Mouse (Mus musculus) midbrain, embryonic 16.5 days (tissue): Measurements from ENCODE around the gene Ric1. TPM values are rescaled to one million over a fixed set of nuclear protein-coding genes. Genes with fewer than 3 reads are reported as not detected.
"Not testable (repeated sequence)": the region's sequence is repeated elsewhere in the genome, so short reads cannot be mapped to it uniquely, and the experiment has no call there.

Experiments
- ATAC-seq: fragments of 200-750 bp; cut with Nextera tagmentation; 2 replicates; pipeline ENCODE4 v1.8.0; 2017; ENCODE audit warnings: moderate TSS enrichment
- H3K27ac ChIP-seq: fragments of 300-500 bp; sonication (generic); 2 replicates; pipeline ENCODE4 v1.5.1; 2014; ENCODE audit warnings: mild to moderate bottlenecking, low read length, mixed read lengths
- H3K27me3 ChIP-seq: fragments of 300-500 bp; sonication (generic); 2 replicates; pipeline ENCODE4 v1.6.1; 2014; ENCODE audit warnings: low read depth, low read length, mixed read lengths; ENCODE audit not compliant: control insufficient read depth, insufficient read depth
- H3K36me3 ChIP-seq: fragments of 300-500 bp; sonication (generic); 2 replicates; pipeline ENCODE4 v1.6.1; 2014; ENCODE audit warnings: mild to moderate bottlenecking, low read length, moderate library complexity, mixed read lengths; ENCODE audit not compliant: control insufficient read depth, insufficient read depth
- H3K4me1 ChIP-seq: fragments of 300-500 bp; sonication (generic); 2 replicates; pipeline ENCODE4 v1.6.1; 2014; ENCODE audit warnings: mild to moderate bottlenecking, low read length, mixed read lengths; ENCODE audit not compliant: control insufficient read depth, insufficient read depth
- H3K4me2 ChIP-seq: fragments of 300-500 bp; sonication (generic); 2 replicates; pipeline ENCODE4 v1.6.1; 2014; ENCODE audit warnings: mild to moderate bottlenecking, low read length, mixed read lengths
- H3K4me3 ChIP-seq: fragments of 300-500 bp; sonication (generic); 2 replicates; pipeline ENCODE4 v1.5.1; 2014; ENCODE audit warnings: low read depth, mild to moderate bottlenecking, low read length, moderate library complexity, mixed read lengths
- H3K9ac ChIP-seq: fragments of 300-500 bp; sonication (generic); 2 replicates; pipeline ENCODE4 v1.6.1; 2014; ENCODE audit warnings: low read depth, low read length, mixed read lengths
- H3K9me3 ChIP-seq: fragments of 300-500 bp; sonication (generic); replicated peaks from 2 replicates; pipeline ENCODE4 v1.6.1; 2014; ENCODE audit warnings: mild to moderate bottlenecking, low read length, mixed read lengths; ENCODE audit not compliant: control insufficient read depth, poor library complexity, severe bottlenecking
- WGBS: fragments of 180-500 bp; shearing (Covaris S2); extraction: QIAGEN DNeasy Blood & Tissue Kit; methylation state at CpG from one replicate; pipeline ENCODE4 v1.1.7; 2014; 5-methylcytosine and 5-hydroxymethylcytosine counted together
- polyA plus RNA-seq: library from polyadenylated mRNA; unstranded; fragments of >200 nt; fragmentation: Nextera tagmentation; extraction: Ambion mirVana; gene quantifications from 2 replicates; pipeline ENCODE4 v1.2.1, GENCODE M21; 2015

Gene Ric1
- polyA plus RNA-seq, 1 experiment from 2014 or later: 12.6 TPM

DNA sequence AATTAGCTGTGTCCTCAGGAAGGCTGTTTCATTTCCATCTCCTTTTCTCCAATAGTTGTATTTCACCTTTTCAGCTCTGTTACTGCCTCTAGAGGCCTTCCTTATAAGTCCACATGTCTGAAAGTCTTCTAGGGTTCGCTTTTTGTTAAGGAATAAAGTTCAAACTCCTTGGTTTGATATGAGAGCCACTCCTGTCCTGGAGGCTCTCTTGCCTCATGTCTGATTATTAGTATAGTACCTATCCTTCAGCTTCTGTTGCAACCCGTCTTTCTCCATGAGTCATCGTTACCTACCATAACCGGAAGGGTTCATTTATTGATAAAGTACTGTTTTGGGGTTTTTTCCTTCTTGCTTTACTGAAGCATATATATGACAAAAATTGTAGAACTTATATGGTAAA lies 5.2 kb downstream of the Ric1 start:
- H3K27me3 ChIP-seq: no peaks in the 10 kb centered on the region
- H3K4me1 ChIP-seq: peaks cover 11% of the 10 kb centered on the region
- H3K27ac ChIP-seq: no peak overlapping the region
- H3K4me2 ChIP-seq: no peak overlapping the region
- ATAC-seq: no peak
- no peaks in the 10 kb centered on the region for H3K36me3 ChIP-seq
- WGBS: 92% methylated on average over 4 of the region's 4 CpGs
- no peak overlapping the region for H3K4me3 ChIP-seq
- H3K9ac ChIP-seq: no peak overlapping the region
- 0 out of 2 replicates have a peak, but pooled peaks cover 3% of the 10 kb centered on the region for H3K9me3 ChIP-seq

DNA sequence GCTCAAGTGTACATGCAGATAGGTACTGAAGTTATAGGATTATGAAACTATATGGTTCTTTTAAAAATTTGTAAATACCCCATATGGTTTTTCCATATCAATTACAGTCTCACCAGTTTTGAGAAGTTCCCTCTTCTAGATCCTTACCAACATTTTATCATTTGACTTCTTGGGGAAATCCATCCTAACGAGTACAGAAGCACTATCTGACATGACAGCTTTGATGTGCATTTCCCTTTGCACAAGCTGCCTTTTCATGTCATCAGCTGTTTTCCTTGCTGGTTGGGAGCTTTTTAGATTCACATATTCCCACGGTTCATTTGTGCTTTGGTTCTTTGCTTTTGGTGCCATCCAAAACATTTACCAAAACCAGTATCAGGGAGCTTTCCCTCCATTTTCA lies 6.5 kb downstream of the Ric1 start:
- ATAC-seq: no peak
- Histone ChIP-seq H3K9me3 (0 out of 2 replicates have a peak, but pooled peaks cover 3% of the 10 kb centered on the region), H3K9ac (no peak overlapping the region), H3K27ac (no peak overlapping the region), H3K36me3 (no peaks in the 10 kb centered on the region), H3K4me3 (no peak overlapping the region), H3K27me3 (no peaks in the 10 kb centered on the region), H3K4me2 (no peak overlapping the region), H3K4me1 (peaks cover 7% of the 10 kb centered on the region)
- WGBS: 90% methylated on average over 2 of the region's 2 CpGs

DNA sequence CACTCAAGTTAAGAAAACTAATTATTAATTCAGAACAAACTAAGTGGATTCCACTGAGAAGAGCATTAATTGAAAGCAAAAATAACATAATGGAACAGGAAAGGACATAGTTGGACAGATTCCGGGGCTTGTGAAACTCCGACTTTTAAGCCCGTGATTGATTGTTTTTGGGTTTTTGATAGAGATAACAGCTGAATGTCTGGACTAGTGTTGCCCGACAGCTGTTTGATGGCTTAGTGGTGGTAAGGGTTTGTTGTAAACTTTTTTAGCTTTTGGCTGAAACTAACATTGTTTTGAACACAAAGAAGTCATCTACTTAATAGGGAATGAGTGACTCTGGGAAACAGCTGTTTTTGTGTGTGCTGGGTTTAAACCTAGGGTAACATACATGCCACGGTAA lies 11.9 kb downstream of the Ric1 start:
- Histone ChIP-seq H3K27me3 (no peaks in the 10 kb centered on the region), H3K9me3 (0 out of 2 replicates have a peak, but pooled peaks cover under 1% of the 10 kb centered on the region), H3K4me1 (no peaks in the 10 kb centered on the region), H3K4me2 (no peak overlapping the region), H3K27ac (no peak overlapping the region), H3K9ac (no peak overlapping the region), H3K4me3 (no peak overlapping the region), H3K36me3 (peaks cover 11% of the 10 kb centered on the region)
- WGBS: 93% methylated on average over 5 of the region's 5 CpGs
- no peak for ATAC-seq

DNA sequence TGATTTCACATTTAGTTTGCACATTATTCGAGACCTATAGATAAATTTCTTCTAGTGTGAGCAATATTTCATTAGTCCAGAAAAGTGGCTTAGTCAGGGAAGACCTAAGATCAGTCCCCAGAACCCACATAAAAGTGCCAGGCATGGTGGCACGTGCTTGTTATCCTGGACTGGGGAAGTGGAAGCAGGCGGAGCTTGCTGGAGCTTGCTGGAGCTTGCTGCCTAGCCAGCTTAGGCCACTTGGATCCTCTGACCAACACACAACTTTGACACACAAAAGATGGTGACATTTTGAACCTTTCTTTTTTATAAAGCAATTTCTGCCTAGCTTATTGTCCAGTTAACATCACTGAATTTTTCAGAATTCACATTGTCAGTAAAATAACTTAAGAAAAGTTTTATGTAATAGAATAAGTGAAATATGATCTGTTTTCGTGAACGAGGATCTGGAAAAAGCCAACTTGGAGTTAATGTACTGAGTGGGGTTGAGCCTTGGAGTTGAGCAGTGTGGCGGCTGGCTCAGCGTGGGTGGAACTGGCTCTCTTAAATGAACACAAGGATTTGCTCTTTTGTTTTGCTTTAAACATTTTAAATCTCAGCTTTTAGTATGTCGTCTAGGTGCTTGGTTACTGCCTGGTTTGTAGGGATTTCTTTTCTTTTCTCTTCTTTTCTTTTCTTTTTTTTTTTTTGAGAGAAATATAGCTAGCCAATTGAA lies 20.3 kb downstream of the Ric1 start:
- no peak overlapping the region for H3K27ac ChIP-seq
- no peak for ATAC-seq
- no peak overlapping the region for H3K4me2 ChIP-seq
- H3K9ac ChIP-seq: no peak overlapping the region
- no peaks in the 10 kb centered on the region for H3K27me3 ChIP-seq
- 85% methylated on average over 8 of the region's 8 CpGs for WGBS
- no peaks in the 10 kb centered on the region for H3K4me1 ChIP-seq
- no peaks in the 10 kb centered on the region for H3K36me3 ChIP-seq
- no peaks in the 10 kb centered on the region for H3K9me3 ChIP-seq
- H3K4me3 ChIP-seq: no peak overlapping the region

DNA sequence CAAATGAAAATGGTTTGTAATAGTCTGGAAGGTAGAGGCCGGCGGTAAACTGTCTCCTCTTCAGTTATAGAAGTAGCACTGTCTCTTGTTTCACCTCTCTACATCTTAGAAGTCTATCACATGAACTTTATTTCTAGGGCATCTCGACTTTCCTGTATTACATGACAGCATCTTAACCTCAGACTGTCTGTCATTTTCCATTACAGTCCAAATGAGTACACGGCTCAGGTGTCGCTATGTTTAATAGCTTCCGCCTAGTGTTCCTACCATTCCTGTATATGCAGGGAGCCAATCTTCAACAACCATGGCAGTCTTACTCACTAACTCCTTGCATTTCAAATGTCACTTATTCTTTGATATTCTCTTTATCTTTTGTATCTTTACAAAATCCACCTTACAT lies 21.9 kb downstream of the Ric1 start:
- no peaks in the 10 kb centered on the region for H3K36me3 ChIP-seq
- 94% methylated on average over 6 of the region's 6 CpGs for WGBS
- no peak for ATAC-seq

DNA sequence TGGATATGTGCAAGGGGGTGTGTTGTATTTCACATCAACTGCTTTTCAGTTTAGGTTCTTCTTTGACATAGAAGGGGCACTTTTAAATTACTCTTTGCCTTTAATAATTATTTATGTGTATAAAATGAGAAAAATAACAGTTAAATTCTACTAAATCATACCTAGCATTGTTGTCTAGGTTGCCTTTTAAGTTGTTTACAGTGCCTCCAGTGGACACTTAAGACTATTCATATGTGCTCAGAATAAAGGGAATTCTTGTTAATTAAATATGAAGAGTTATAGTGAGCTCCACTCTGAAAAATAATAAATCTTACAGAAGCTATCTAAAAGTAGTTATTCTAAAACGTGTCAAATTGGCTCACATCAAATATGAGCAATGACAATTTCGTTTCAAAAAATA lies 28.5 kb downstream of the Ric1 start:
- H3K4me2 ChIP-seq: no peak overlapping the region
- H3K4me3 ChIP-seq: no peak overlapping the region
- H3K4me1 ChIP-seq: no peaks in the 10 kb centered on the region
- no peak overlapping the region for H3K9ac ChIP-seq
- no peaks in the 10 kb centered on the region for H3K27me3 ChIP-seq
- WGBS: 91% methylated on average over 2 of the region's 2 CpGs
- no peak for ATAC-seq
- no peaks in the 10 kb centered on the region for H3K9me3 ChIP-seq
- no peaks in the 10 kb centered on the region for H3K36me3 ChIP-seq
- H3K27ac ChIP-seq: no peak overlapping the region

More for the DNA sequence above, 21.9 kb downstream of the Ric1 start:
- Histone ChIP-seq H3K9me3 (no peaks in the 10 kb centered on the region), H3K27me3 (no peaks in the 10 kb centered on the region), H3K27ac (no peak overlapping the region), H3K4me1 (no peaks in the 10 kb centered on the region), H3K4me3 (no peak overlapping the region), H3K9ac (no peak overlapping the region), H3K4me2 (no peak overlapping the region)

DNA sequence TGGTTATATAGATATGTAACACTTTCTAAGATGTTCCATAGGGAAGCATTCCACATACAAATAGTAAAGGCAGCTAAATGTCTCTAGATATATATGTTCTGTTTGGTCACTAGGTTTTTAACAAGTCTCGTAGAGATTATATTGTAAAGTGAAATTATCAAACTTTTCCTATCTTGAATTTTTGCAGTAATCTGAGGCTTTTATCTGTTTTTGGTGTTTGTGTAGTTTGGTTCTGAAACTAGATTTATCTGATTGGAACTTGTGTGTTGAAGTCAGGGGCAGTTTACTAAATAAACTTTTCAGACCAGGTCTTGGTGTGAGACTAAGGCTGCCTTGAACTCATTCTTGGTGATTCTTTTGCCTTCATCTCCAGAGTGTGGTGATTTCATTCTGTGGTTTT lies 29.0 kb downstream of the Ric1 start:
- Histone ChIP-seq H3K4me1 (no peaks in the 10 kb centered on the region), H3K27ac (no peak overlapping the region)
- 98% methylated on average over 1 of the region's 1 CpGs for WGBS

DNA sequence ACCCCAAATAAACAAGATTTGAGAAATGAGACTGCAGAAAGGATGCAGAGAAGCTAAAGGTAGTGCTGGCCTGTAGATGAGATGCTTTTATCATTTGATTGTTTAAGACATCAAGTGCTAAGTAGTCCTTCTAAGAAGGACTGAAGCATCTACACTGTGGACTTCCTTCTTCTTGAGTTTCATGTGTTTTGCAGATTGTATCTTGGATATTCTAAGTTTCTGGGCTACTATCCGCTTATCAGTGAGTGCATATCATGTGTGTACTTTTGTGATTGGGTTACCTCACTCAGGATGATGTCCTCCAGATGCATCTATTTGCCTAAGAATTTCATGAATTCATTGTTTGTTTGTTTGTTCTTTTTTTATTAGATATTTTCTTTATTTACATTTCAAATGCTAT lies 29.9 kb downstream of the Ric1 start:
- not testable (repeated sequence) for H3K4me1 ChIP-seq, ATAC-seq, H3K9me3 ChIP-seq, H3K9ac ChIP-seq, H3K27me3 ChIP-seq, H3K36me3 ChIP-seq, H3K27ac ChIP-seq, H3K4me3 ChIP-seq, H3K4me2 ChIP-seq
- 96% methylated on average over 1 of the region's 1 CpGs for WGBS

More for the DNA sequence above, 29.0 kb downstream of the Ric1 start:
- ATAC-seq: no peak
- Histone ChIP-seq H3K9ac (no peak overlapping the region), H3K4me3 (no peak overlapping the region), H3K36me3 (no peaks in the 10 kb centered on the region), H3K27me3 (no peaks in the 10 kb centered on the region), H3K4me2 (no peak overlapping the region), H3K9me3 (no peaks in the 10 kb centered on the region)

DNA sequence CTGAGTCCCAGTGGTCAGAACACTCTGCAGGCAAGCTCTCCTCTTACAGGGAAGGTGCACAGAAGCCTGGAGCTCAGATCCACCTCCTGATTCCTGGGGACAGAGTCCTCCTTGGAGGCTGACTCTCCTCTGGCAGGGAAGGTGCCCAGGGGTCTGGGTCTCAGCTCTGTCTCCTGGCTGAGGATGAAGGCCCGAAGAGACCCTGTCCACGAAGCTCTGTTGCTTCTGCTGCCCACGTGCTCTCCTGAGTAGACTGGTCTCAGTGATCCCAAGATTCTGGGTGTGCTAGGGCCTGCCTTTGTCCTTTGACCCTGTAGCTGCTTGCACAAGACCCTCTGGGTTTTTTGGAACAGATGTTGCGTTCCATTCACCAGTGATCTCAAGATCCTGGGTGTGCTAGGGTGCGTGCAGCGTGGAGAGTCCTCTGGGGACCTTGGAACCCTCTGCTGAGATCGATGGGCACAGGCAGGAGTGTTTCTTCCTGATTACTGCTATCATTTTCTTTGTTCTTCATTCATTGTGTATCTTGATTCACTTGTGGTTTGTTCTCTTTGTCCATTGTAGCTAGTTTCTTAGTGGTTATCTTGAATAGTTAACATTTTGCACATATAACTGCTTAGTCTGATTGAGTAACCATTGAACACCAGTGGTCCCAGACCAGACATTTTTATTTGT lies 35.2 kb downstream of the Ric1 start:
- H3K4me3 ChIP-seq, ATAC-seq, H3K27me3 ChIP-seq, H3K27ac ChIP-seq, H3K9ac ChIP-seq, H3K4me1 ChIP-seq, H3K4me2 ChIP-seq, H3K36me3 ChIP-seq, H3K9me3 ChIP-seq: not testable (repeated sequence)
- WGBS: 94% methylated on average over 7 of the region's 7 CpGs
